In the genomic region with DNA sequence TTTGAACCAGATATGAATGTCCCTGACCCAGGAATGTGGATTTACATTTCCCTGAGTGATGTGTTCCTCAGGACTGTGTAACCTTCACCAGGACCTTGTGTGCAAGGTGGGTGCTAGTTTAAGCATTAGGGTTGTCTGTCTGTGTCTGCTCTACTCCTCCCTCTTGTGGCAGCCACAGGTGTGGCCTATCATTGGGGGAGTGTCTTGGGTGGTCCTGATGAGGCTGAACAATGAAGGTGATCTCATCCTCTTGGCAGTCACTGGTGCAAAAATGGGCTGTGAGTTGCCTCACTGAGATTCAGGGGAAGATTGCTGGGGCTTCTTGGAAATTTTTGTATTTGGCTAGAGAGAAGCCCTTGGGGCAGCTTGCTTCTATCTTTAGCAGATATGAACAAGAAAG, we compare ENCODE assay signal across 9 mouse cellular contexts.
A peak's percentile ranks its signal among the peaks of the same experiment; 100 is the strongest.
DNase-seq lines count a peak whose midpoint lies in the region; ATAC-seq lines count a peak whose summit lies in the region.
"Had no signal": no experiment of that assay in that cellular context is flagged by ENCODE, and none has a peak within 500 bp of the region (broad histone marks: within the 10 kb centered on the region; RNA-seq: fewer than 3 reads in every experiment).

No protein-coding gene starts in this region.

- no peak overlapping the region for H3K4me2 ChIP-seq in stomach, embryonic 15.5 days
- H3K4me2 ChIP-seq: limb, embryonic 13.5 days had no signal

- H3K4me1 ChIP-seq in embryonic facial prominence, embryonic 10.5 days: no peaks in the 10 kb centered on the region
- no peaks in the 10 kb centered on the region for H3K4me1 ChIP-seq in stomach, embryonic 15.5 days
- H3K4me1 ChIP-seq: limb, embryonic 13.5 days had no signal

- H3K9me3 ChIP-seq in embryonic facial prominence, embryonic 10.5 days: no peaks in the 10 kb centered on the region
- no peaks in the 10 kb centered on the region for H3K9me3 ChIP-seq in stomach, embryonic 15.5 days
- H3K9me3 ChIP-seq: limb, embryonic 13.5 days had no signal

- H3K9ac ChIP-seq in stomach, embryonic 15.5 days: no peak overlapping the region
- H3K9ac ChIP-seq: limb, embryonic 13.5 days had no signal

- H3K4me3 ChIP-seq in embryonic facial prominence, embryonic 10.5 days: no peak overlapping the region
- H3K4me3 ChIP-seq in stomach, embryonic 15.5 days (replicated peaks): no peak overlapping the region
- H3K4me3 ChIP-seq: limb, embryonic 13.5 days had no signal

- H3K27me3 ChIP-seq in embryonic facial prominence, embryonic 10.5 days (replicated peaks; ENCODE audit: low read depth, poor library complexity, severe bottlenecking): no peaks in the 10 kb centered on the region
- no peaks in the 10 kb centered on the region for H3K27me3 ChIP-seq in stomach, embryonic 15.5 days (replicated peaks)
- H3K27me3 ChIP-seq: limb, embryonic 13.5 days had no signal

- no peak overlapping the region for H3K27ac ChIP-seq in embryonic facial prominence, embryonic 10.5 days (replicated peaks)
- H3K27ac ChIP-seq in stomach, embryonic 15.5 days: no peak overlapping the region
- H3K27ac ChIP-seq: limb, embryonic 13.5 days had no signal

- peak; percentile 43; the same call in 1 of the 2 replicates for ATAC-seq in stomach, embryonic 15.5 days (ENCODE audit: insufficient read depth, low FRiP score, low read depth)

- peak; percentile 10 to 21 for DNase-seq in adrenal gland, postnatal 36 days
- no peak for DNase-seq in adrenal gland, adult 8-10 months
- DNase-seq in left cerebral cortex, postnatal 4 days: peak; percentile 34
- no peak for DNase-seq in left cerebral cortex, adult 8-10 months (ENCODE audit: low spot score in 2 of 2)
- peak; percentile 24 for DNase-seq in embryonic facial prominence, embryonic 10.5 days (ENCODE audit: low spot score)
- no peak for DNase-seq in left cerebral cortex, adult 18-20 months (ENCODE audit: low spot score in 2 of 2)
- DNase-seq in right cerebral cortex, postnatal 25 days: no peak

- no peaks in the 10 kb centered on the region for H3K36me3 ChIP-seq in embryonic facial prominence, embryonic 10.5 days (replicated peaks)
- H3K36me3 ChIP-seq in stomach, embryonic 15.5 days: no peaks in the 10 kb centered on the region
- H3K36me3 ChIP-seq: limb, embryonic 13.5 days had no signal

- intact Hi-C loops in left cerebral cortex, postnatal 4 days (cut with DNase I): loop anchor here (2.0 kb wide), 1 partner anchor 24 kb away; no protein-coding TSS in a partner anchor

Comparison
In these comparisons a context has a peak if more than half of its experiments do, and no peak if none do; other contexts are left out.
1. DNase-seq: peak in adrenal gland, postnatal 36 days (2 of 2), left cerebral cortex, postnatal 4 days (single experiment) and embryonic facial prominence, embryonic 10.5 days (single experiment); none in adrenal gland, adult 8-10 months (single experiment), left cerebral cortex, adult 8-10 months (0 of 2), left cerebral cortex, adult 18-20 months (0 of 2) and right cerebral cortex, postnatal 25 days (single experiment).